Mouse (Mus musculus): Measurements from ENCODE around the gene Ptprf. TPM values are rescaled to one million over a fixed set of nuclear protein-coding genes. Genes with fewer than 3 reads are reported as not detected.

The Ptprf gene
- polyA plus RNA-seq, 1 experiment from 2014 or later = 88.2 TPM

- no peak for DNase-seq (ENCODE audit: low spot score)
- no peaks in the 10 kb centered on the region for H3K9me3 ChIP-seq
- H3K4me3 ChIP-seq = no peak overlapping the region
- WGBS = 47% methylated on average over 4 of the region's 4 CpGs
- no peak overlapping the region for H3K27ac ChIP-seq (replicated peaks)
- no peaks in the 10 kb centered on the region for H3K36me3 ChIP-seq (replicated peaks)
- no peaks in the 10 kb centered on the region for H3K27me3 ChIP-seq (replicated peaks; ENCODE audit: low read depth, poor library complexity, severe bottlenecking)
- no peaks in the 10 kb centered on the region for H3K4me1 ChIP-seq
Measured at GRCm38 (mm10) chr4:118304984-118305383, 13.8 kb upstream of the Ptprf start.

- peak overlapping the region; percentile 59; the same call in 1 of the 2 replicates for H3K27ac ChIP-seq (replicated peaks)
- H3K4me3 ChIP-seq = no peak overlapping the region
- H3K9me3 ChIP-seq = no peaks in the 10 kb centered on the region
- H3K27me3 ChIP-seq (replicated peaks; ENCODE audit: low read depth, poor library complexity, severe bottlenecking) = peaks cover 36% of the 10 kb centered on the region
- H3K4me1 ChIP-seq = peaks cover 34% of the 10 kb centered on the region
- no peaks in the 10 kb centered on the region for H3K36me3 ChIP-seq (replicated peaks)
- no peak for DNase-seq (ENCODE audit: low spot score)
- 10% methylated on average over 5 of the region's 5 CpGs for WGBS
Measured at GRCm38 (mm10) chr4:118297844-118298243, 6.6 kb upstream of the Ptprf start.

DNA sequence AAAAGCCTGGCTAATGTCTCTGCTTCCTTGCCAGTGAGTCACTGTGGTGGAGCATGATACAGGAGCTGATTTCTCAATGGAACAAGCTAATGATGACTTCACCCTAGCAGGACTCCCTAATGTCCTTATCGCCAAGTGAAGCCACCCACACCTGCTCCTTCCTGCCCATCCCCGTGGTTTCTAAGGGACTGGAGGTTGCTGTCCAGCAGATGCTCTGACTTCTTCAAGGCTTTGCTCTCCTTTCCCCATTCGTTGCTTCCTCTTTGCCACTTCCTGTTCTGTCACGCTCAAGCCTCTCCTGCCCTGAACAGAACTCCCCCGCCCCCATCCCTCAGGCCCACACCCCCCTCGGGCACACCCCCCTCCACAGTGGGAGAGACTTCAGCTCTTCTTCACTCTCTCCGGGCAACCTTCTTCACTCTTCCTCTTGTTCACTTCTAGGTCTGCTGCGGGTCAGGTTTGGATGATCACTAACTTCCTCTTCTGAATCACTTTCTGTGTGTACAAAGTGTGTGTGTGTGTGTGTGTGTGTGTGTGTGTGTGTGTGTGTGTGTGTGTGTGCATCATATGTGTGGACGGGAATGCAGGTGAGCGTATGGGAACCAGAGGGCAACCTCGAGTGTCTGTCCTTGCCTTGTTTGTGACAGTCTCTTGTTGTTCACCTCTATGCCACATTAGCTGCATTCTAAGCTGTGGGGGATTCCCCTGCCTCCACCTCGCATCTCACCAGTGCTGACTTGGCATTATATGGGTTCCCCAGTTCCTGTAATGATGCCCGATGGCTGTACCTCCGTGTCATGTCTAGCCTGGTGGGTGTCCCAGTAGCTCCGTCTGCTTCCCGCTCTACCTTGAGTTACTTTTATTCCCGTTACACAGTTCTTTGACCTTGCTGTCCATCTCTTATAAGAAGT, 4.7 kb upstream of the Ptprf start:
- H3K36me3 ChIP-seq (replicated peaks) = no peaks in the 10 kb centered on the region
- whole genome bisulfite sequencing = 57% methylated on average over 17 of the region's 17 CpGs
- H3K4me3 ChIP-seq = no peak overlapping the region
- no peaks in the 10 kb centered on the region for H3K9me3 ChIP-seq
- DNase-seq (ENCODE audit: low spot score) = no peak
- peaks cover 36% of the 10 kb centered on the region for H3K27me3 ChIP-seq (replicated peaks; ENCODE audit: low read depth, poor library complexity, severe bottlenecking)
- peaks cover 38% of the 10 kb centered on the region for H3K4me1 ChIP-seq
- no peak overlapping the region for H3K27ac ChIP-seq (replicated peaks)

- WGBS = 71% methylated on average over 4 of the region's 4 CpGs
- no peak for DNase-seq (ENCODE audit: low spot score)
- H3K9me3 ChIP-seq = no peaks in the 10 kb centered on the region
Measured at GRCm38 (mm10) chr4:118294811-118295210, 3.6 kb upstream of the Ptprf start.

DNA sequence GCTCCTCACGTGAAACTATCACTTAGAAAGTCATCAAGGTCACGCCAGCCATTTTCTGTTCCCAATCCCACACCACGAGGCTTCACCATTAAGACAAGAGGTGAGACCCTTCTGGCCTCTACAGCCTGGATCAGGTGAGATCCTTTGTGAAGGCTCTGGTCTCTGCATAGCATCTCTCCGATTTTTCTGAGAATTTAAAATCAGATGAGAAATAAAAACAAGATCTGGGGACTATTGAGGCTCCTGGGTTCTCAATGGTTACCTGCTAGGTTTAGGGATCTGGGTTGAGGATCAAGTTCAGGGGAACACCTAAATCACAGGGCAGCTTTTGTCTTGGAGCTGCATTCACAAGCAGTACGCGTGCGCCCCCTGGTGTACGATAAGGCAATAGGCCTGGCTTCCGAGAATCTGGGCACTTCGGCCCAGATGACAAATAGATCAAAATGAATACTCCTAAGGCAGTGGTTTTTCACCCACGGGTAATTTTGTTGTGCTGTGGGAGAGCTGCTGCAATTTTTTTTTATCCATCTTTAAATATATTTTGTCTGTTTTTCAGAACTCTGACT, 1.6 kb upstream of the Ptprf start:
- H3K4me1 ChIP-seq = peaks cover 57% of the 10 kb centered on the region
- DNase-seq (ENCODE audit: low spot score) = peak; percentile 88
- no peaks in the 10 kb centered on the region for H3K9me3 ChIP-seq
- H3K27ac ChIP-seq (replicated peaks) = no peak overlapping the region
- WGBS = 11% methylated on average over 11 of the region's 11 CpGs
- peaks cover 15% of the 10 kb centered on the region for H3K36me3 ChIP-seq (replicated peaks)
- no peak overlapping the region for H3K4me3 ChIP-seq
- peaks cover 33% of the 10 kb centered on the region for H3K27me3 ChIP-seq (replicated peaks; ENCODE audit: low read depth, poor library complexity, severe bottlenecking)

More at GRCm38 (mm10) chr4:118294811-118295210, 3.6 kb upstream of the Ptprf start:
- H3K4me3 ChIP-seq = no peak overlapping the region
- H3K27me3 ChIP-seq (replicated peaks; ENCODE audit: low read depth, poor library complexity, severe bottlenecking) = peaks cover 36% of the 10 kb centered on the region
- H3K36me3 ChIP-seq (replicated peaks) = no peaks in the 10 kb centered on the region
- no peak overlapping the region for H3K27ac ChIP-seq (replicated peaks)
- H3K4me1 ChIP-seq = peaks cover 44% of the 10 kb centered on the region

- Histone ChIP-seq H3K4me1 (peaks cover 58% of the 10 kb centered on the region), H3K36me3 (replicated peaks) (peaks cover 38% of the 10 kb centered on the region), H3K27me3 (replicated peaks; ENCODE audit: low read depth, poor library complexity, severe bottlenecking) (peaks cover 10% of the 10 kb centered on the region), H3K9me3 (no peaks in the 10 kb centered on the region), H3K4me3 (peak overlapping the region; percentile 96), H3K27ac (replicated peaks) (peak overlapping the region; percentile 97)
- WGBS = under 1% methylated on average over 79 of the region's 84 CpGs
- peak; percentile 72 for DNase-seq (ENCODE audit: low spot score)
Measured at GRCm38 (mm10) chr4:118290416-118291030, 682 bp downstream of the Ptprf start.

DNA sequence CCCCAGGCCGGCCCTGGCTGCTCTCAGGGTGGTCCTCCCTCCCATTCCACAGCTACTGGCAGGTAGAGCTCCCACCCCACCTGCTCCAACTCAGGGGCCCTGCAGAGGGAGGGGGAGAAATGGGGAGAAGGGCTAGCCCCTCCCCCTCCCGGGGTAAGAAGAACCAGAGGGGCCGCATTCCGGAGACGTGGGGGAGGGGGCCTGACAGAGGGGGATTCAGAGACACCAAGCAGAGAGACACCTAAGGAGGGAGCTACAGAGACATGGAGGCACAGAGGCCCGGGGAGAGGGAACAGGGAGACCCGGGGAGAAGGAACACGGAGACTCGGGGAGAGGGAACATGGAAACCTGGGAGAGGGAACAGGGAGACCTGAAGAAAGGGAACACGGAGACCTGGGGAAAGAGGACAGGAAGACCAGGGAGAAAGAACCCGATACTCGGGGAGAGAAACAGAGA, 1.2 kb downstream of the Ptprf start:
- peak overlapping the region; percentile 96 for H3K4me3 ChIP-seq
- H3K27ac ChIP-seq (replicated peaks) = peak overlapping the region; percentile 97
- DNase-seq (ENCODE audit: low spot score) = peak; percentile 86
- H3K9me3 ChIP-seq = no peaks in the 10 kb centered on the region
- H3K27me3 ChIP-seq (replicated peaks; ENCODE audit: low read depth, poor library complexity, severe bottlenecking) = peaks cover 5% of the 10 kb centered on the region
- H3K4me1 ChIP-seq = peaks cover 55% of the 10 kb centered on the region
- H3K36me3 ChIP-seq (replicated peaks) = peaks cover 44% of the 10 kb centered on the region
- WGBS = 1% methylated on average over 12 of the region's 12 CpGs

DNA sequence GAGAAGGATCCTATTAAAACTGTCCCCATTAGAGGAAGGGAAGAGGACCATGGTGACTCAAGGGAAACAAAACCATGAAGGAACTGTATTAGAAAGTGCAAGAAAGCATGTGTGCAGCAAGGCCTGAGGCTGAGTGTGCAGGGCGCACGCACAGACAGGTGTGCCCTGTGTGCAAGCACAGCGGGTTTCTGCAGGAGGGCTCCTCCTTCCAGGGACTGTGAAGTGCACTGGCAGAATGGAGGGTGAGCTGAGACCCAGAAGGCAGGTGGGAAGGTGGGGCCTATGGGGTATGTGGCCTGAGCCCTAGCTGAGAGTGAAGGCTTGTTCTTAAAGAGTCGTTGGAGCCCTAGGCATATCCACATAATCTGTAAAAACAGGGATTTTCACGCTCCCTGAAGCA, 1.9 kb downstream of the Ptprf start:
- Histone ChIP-seq H3K27ac (replicated peaks) (peak overlapping the region; percentile 97), H3K27me3 (replicated peaks; ENCODE audit: low read depth, poor library complexity, severe bottlenecking) (no peaks in the 10 kb centered on the region), H3K4me1 (peaks cover 55% of the 10 kb centered on the region), H3K36me3 (replicated peaks) (peaks cover 51% of the 10 kb centered on the region), H3K4me3 (peak overlapping the region; percentile 96), H3K9me3 (no peaks in the 10 kb centered on the region)
- WGBS = 46% methylated on average over 5 of the region's 5 CpGs
- no peak for DNase-seq (ENCODE audit: low spot score)

DNA sequence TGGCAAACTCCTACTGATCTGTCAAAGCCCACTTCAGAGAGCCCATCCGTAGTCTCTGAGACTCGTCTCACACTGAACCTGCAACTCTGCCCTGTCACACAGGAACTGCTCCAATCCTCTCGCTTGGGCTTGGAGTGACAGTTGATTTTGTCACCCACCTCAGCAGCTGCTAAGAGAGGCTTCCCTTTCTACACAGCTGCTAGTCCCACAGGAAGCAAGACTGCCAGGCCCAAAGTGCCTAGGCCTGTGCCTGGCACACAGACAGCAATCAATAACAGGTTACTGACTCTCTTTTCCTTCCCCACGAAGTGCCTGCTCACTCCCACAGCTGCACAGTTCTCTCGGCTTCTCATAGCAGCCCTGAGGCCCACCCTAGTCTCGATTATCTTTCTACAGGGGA, 2.7 kb downstream of the Ptprf start:
- Histone ChIP-seq H3K27ac (replicated peaks) (peak overlapping the region; percentile 97; the same call in 1 of the 2 replicates), H3K4me3 (peak overlapping the region; percentile 96), H3K4me1 (peaks cover 55% of the 10 kb centered on the region), H3K9me3 (no peaks in the 10 kb centered on the region), H3K27me3 (replicated peaks; ENCODE audit: low read depth, poor library complexity, severe bottlenecking) (no peaks in the 10 kb centered on the region), H3K36me3 (replicated peaks) (peaks cover 58% of the 10 kb centered on the region)
- DNase-seq (ENCODE audit: low spot score) = no peak
- 74% methylated on average over 6 of the region's 6 CpGs for WGBS

DNA sequence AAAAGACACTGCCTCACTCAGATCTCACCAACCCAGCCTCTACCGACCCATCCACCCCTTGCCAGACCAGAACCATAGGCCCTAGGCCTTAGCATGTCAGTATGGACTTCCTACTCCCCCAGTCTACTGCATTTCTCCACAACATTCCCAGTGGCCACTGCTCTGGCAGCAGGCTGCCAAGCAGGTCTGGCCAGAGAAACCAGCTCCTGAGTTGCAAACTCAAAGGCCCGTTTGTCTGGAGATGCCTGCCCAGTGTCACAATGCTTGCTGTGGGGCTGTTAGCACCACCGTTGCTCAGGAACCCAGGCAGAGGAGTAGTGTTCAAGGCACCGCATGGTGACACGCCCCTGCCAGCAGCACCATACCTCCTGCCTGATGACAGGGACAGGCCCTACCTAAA, 5.0 kb downstream of the Ptprf start:
- Histone ChIP-seq H3K36me3 (replicated peaks) (peaks cover 82% of the 10 kb centered on the region), H3K27me3 (replicated peaks; ENCODE audit: low read depth, poor library complexity, severe bottlenecking) (no peaks in the 10 kb centered on the region), H3K4me3 (no peak overlapping the region), H3K9me3 (no peaks in the 10 kb centered on the region), H3K4me1 (peaks cover 71% of the 10 kb centered on the region), H3K27ac (replicated peaks) (0 out of 2 replicates have a peak overlapping the region, but pooled peaks have one; percentile 6)
- no peak for DNase-seq (ENCODE audit: low spot score)
- 84% methylated on average over 5 of the region's 5 CpGs for WGBS

DNA sequence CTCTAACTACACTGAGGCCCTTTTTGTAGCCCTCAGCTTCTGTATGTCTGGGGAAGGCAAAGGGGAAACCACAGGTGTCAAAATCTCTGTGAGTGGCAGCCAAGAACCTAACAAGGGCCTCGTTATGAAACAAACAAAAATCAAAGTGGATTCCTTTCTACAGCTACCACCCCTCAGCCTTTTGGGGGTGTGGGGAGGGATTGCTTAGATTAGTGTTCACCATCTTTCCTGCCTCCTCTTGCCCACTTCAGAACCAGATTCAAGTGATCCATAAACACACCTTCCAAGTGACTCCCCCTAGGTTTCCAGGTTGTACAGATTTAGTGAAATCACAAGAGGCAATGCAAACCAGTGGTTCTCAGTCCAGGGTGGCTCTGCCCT, 9.0 kb downstream of the Ptprf start:
- peaks cover 87% of the 10 kb centered on the region for H3K36me3 ChIP-seq (replicated peaks)

GRCm38 (mm10) chr4:118281444-118282181, 9.6 kb downstream of the Ptprf start:
- H3K36me3 ChIP-seq (replicated peaks) = peaks cover 87% of the 10 kb centered on the region
- 76% methylated on average over 13 of the region's 13 CpGs for WGBS
- H3K4me3 ChIP-seq = no peak overlapping the region
- H3K4me1 ChIP-seq = peaks cover 73% of the 10 kb centered on the region
- no peaks in the 10 kb centered on the region for H3K9me3 ChIP-seq
- no peak overlapping the region for H3K27ac ChIP-seq (replicated peaks)
- no peaks in the 10 kb centered on the region for H3K27me3 ChIP-seq (replicated peaks; ENCODE audit: low read depth, poor library complexity, severe bottlenecking)
- no peak for DNase-seq (ENCODE audit: low spot score)

More for the DNA sequence above, 9.0 kb downstream of the Ptprf start:
- Histone ChIP-seq H3K27ac (replicated peaks) (no peak overlapping the region), H3K9me3 (no peaks in the 10 kb centered on the region), H3K4me3 (no peak overlapping the region), H3K27me3 (replicated peaks; ENCODE audit: low read depth, poor library complexity, severe bottlenecking) (no peaks in the 10 kb centered on the region), H3K4me1 (peaks cover 73% of the 10 kb centered on the region)
- 62% methylated on average over 1 of the region's 1 CpGs for WGBS
- DNase-seq (ENCODE audit: low spot score) = no peak

Data from embryonic facial prominence, embryonic 10.5 days (tissue).